Mouse (Mus musculus): ENCODE data around the gene Kif24. TPM values are rescaled to one million over a fixed set of nuclear protein-coding genes. Genes with fewer than 3 reads are reported as not detected.

Gene Kif24
- polyA plus RNA-seq, 1 experiment from 2014 or later, result 1.4 TPM

- TF ChIP-seq EP300 (optimal IDR thresholded peaks at IDR 0.05), result no peak
- no peak for TF ChIP-seq CTCF (IDR thresholded peaks at IDR 0.05; ENCODE audit: low read depth)
- no peak overlapping the region for H3K4me3 ChIP-seq (ENCODE audit: low read depth, low read length)
- H3K27ac ChIP-seq (replicated peaks), result no peak overlapping the region
- DNase-seq (ENCODE audit: low spot score) (no peak), ATAC-seq (ENCODE audit: low FRiP score, low TSS enrichment) (no peak)
- H3K9ac ChIP-seq (ENCODE audit: low read length), result no peak overlapping the region
- 73% methylated on average over 9 of the region's 9 CpGs for WGBS
- H3K4me1 ChIP-seq (replicated peaks; ENCODE audit: control insufficient read depth, insufficient read depth), result no peaks in the 10 kb centered on the region
- no peak overlapping the region for H3K4me2 ChIP-seq (replicated peaks; ENCODE audit: low read depth)
- H3K9me3 ChIP-seq (ENCODE audit: control insufficient read depth, low read length), result no peaks in the 10 kb centered on the region
- no peaks in the 10 kb centered on the region; the same call in 1 of the 2 replicates for H3K36me3 ChIP-seq (ENCODE audit: control insufficient read depth, insufficient read depth, low read length)
- H3K27me3 ChIP-seq (ENCODE audit: control insufficient read depth, insufficient read depth, low read length), result no peaks in the 10 kb centered on the region
Observed at GRCm38 (mm10) chr4:41394651-41395050, 70.0 kb downstream of the Kif24 start.

- ATAC-seq (ENCODE audit: low FRiP score, low TSS enrichment), result no peak
Observed at GRCm38 (mm10) chr4:41391015-41391414, 73.7 kb downstream of the Kif24 start.

GRCm38 (mm10) chr4:41390122-41390521 lies 74.6 kb downstream of the Kif24 start:
- H3K36me3 ChIP-seq (ENCODE audit: control insufficient read depth, insufficient read depth, low read length), result peaks cover 9% of the 10 kb centered on the region
- 19% methylated on average over 3 of the region's 3 CpGs for WGBS
- H3K9ac ChIP-seq (ENCODE audit: low read length), result no peak overlapping the region
- DNase-seq (ENCODE audit: low spot score) (peak; percentile 81), ATAC-seq (ENCODE audit: low FRiP score, low TSS enrichment) (peak; percentile 58; the same call in 1 of the 2 replicates)
- no peak overlapping the region for H3K4me3 ChIP-seq (ENCODE audit: low read depth, low read length)
- no peaks in the 10 kb centered on the region for H3K27me3 ChIP-seq (ENCODE audit: control insufficient read depth, insufficient read depth, low read length)
- H3K27ac ChIP-seq (replicated peaks), result no peak overlapping the region
- H3K9me3 ChIP-seq (ENCODE audit: control insufficient read depth, low read length), result no peaks in the 10 kb centered on the region
- H3K4me2 ChIP-seq (replicated peaks; ENCODE audit: low read depth), result no peak overlapping the region
- no peaks in the 10 kb centered on the region for H3K4me1 ChIP-seq (replicated peaks; ENCODE audit: control insufficient read depth, insufficient read depth)
- TF ChIP-seq EP300 (optimal IDR thresholded peaks at IDR 0.05) (no peak), CTCF (IDR thresholded peaks at IDR 0.05; ENCODE audit: low read depth) (peak; percentile 94)

More at GRCm38 (mm10) chr4:41391015-41391414, 73.7 kb downstream of the Kif24 start:
- Histone ChIP-seq H3K36me3 (ENCODE audit: control insufficient read depth, insufficient read depth, low read length) (peaks cover 9% of the 10 kb centered on the region), H3K9me3 (ENCODE audit: control insufficient read depth, low read length) (no peaks in the 10 kb centered on the region), H3K27ac (replicated peaks) (no peak overlapping the region), H3K27me3 (ENCODE audit: control insufficient read depth, insufficient read depth, low read length) (no peaks in the 10 kb centered on the region), H3K4me2 (replicated peaks; ENCODE audit: low read depth) (no peak overlapping the region), H3K4me3 (ENCODE audit: low read depth, low read length) (no peak overlapping the region), H3K4me1 (replicated peaks; ENCODE audit: control insufficient read depth, insufficient read depth) (no peaks in the 10 kb centered on the region), H3K9ac (ENCODE audit: low read length) (no peak overlapping the region)
- TF ChIP-seq EP300 (optimal IDR thresholded peaks at IDR 0.05), result no peak
- TF ChIP-seq CTCF (IDR thresholded peaks at IDR 0.05; ENCODE audit: low read depth), result no peak
- 92% methylated on average over 2 of the region's 2 CpGs for WGBS
- no peak for DNase-seq (ENCODE audit: low spot score)

GRCm38 (mm10) chr4:41389240-41389639 lies 75.4 kb downstream of the Kif24 start:
- TF ChIP-seq CTCF (IDR thresholded peaks at IDR 0.05; ENCODE audit: low read depth) (no peak), EP300 (optimal IDR thresholded peaks at IDR 0.05) (no peak)
- no peak overlapping the region for H3K9ac ChIP-seq (ENCODE audit: low read length)
- no peaks in the 10 kb centered on the region for H3K9me3 ChIP-seq (ENCODE audit: control insufficient read depth, low read length)
- no peak overlapping the region for H3K4me3 ChIP-seq (ENCODE audit: low read depth, low read length)
- no peak overlapping the region for H3K4me2 ChIP-seq (replicated peaks; ENCODE audit: low read depth)
- peaks cover 9% of the 10 kb centered on the region for H3K36me3 ChIP-seq (ENCODE audit: control insufficient read depth, insufficient read depth, low read length)
- ATAC-seq (ENCODE audit: low FRiP score, low TSS enrichment) (no peak), DNase-seq (ENCODE audit: low spot score) (no peak)
- 83% methylated on average over 5 of the region's 5 CpGs for WGBS
- H3K27ac ChIP-seq (replicated peaks), result no peak overlapping the region
- no peaks in the 10 kb centered on the region for H3K27me3 ChIP-seq (ENCODE audit: control insufficient read depth, insufficient read depth, low read length)
- H3K4me1 ChIP-seq (replicated peaks; ENCODE audit: control insufficient read depth, insufficient read depth), result no peaks in the 10 kb centered on the region

- Histone ChIP-seq H3K9ac (ENCODE audit: low read length) (no peak overlapping the region), H3K4me1 (replicated peaks; ENCODE audit: control insufficient read depth, insufficient read depth) (no peaks in the 10 kb centered on the region), H3K36me3 (ENCODE audit: control insufficient read depth, insufficient read depth, low read length) (peaks cover 9% of the 10 kb centered on the region), H3K27me3 (ENCODE audit: control insufficient read depth, insufficient read depth, low read length) (no peaks in the 10 kb centered on the region), H3K27ac (replicated peaks) (no peak overlapping the region), H3K4me2 (replicated peaks; ENCODE audit: low read depth) (no peak overlapping the region), H3K9me3 (ENCODE audit: control insufficient read depth, low read length) (no peaks in the 10 kb centered on the region), H3K4me3 (ENCODE audit: low read depth, low read length) (no peak overlapping the region)
- ATAC-seq (ENCODE audit: low FRiP score, low TSS enrichment) (no peak), DNase-seq (ENCODE audit: low spot score) (no peak)
- TF ChIP-seq CTCF (IDR thresholded peaks at IDR 0.05; ENCODE audit: low read depth), result no peak
- no peak for TF ChIP-seq EP300 (optimal IDR thresholded peaks at IDR 0.05)
- 73% methylated on average over 5 of the region's 5 CpGs for WGBS
Observed at GRCm38 (mm10) chr4:41388616-41389015, 76.1 kb downstream of the Kif24 start.

- TF ChIP-seq EP300 (optimal IDR thresholded peaks at IDR 0.05) (no peak), CTCF (IDR thresholded peaks at IDR 0.05; ENCODE audit: low read depth) (no peak)
- H3K27ac ChIP-seq (replicated peaks), result no peak overlapping the region
Observed at GRCm38 (mm10) chr4:41387755-41388469, 76.8 kb downstream of the Kif24 start.

More at GRCm38 (mm10) chr4:41387755-41388469, 76.8 kb downstream of the Kif24 start:
- H3K27me3 ChIP-seq (ENCODE audit: control insufficient read depth, insufficient read depth, low read length), result no peaks in the 10 kb centered on the region
- no peak overlapping the region for H3K9ac ChIP-seq (ENCODE audit: low read length)
- H3K4me3 ChIP-seq (ENCODE audit: low read depth, low read length), result no peak overlapping the region
- DNase-seq (ENCODE audit: low spot score), result peak; percentile 45
- no peaks in the 10 kb centered on the region for H3K4me1 ChIP-seq (replicated peaks; ENCODE audit: control insufficient read depth, insufficient read depth)
- no peaks in the 10 kb centered on the region for H3K9me3 ChIP-seq (ENCODE audit: control insufficient read depth, low read length)
- 62% methylated on average over 7 of the region's 7 CpGs for WGBS
- peaks cover 9% of the 10 kb centered on the region for H3K36me3 ChIP-seq (ENCODE audit: control insufficient read depth, insufficient read depth, low read length)
- H3K4me2 ChIP-seq (replicated peaks; ENCODE audit: low read depth), result no peak overlapping the region
- peak; percentile 69 for ATAC-seq (ENCODE audit: low FRiP score, low TSS enrichment)

Measured in stomach, postnatal 0 days (tissue).